Mouse (Mus musculus) bone marrow, adult 2 months (tissue): ENCODE data around the gene Ms4a8a.

Source experiments
- CTCF ChIP-seq: fragments of 200-500 bp; IDR thresholded peaks from 2 replicates; pipeline ENCODE4 v1.5.1; 2011; ENCODE audit warnings: low read length, control low read depth; ENCODE audit not compliant: control insufficient read depth, insufficient read depth
- POLR2A ChIP-seq: fragments of 200-500 bp; IDR thresholded peaks from 2 replicates; pipeline ENCODE4 v1.6.1; 2011; ENCODE audit warnings: low read depth, mild to moderate bottlenecking, control low read depth, low read length, borderline replicate concordance; ENCODE audit not compliant: control insufficient read depth

- TF ChIP-seq CTCF, result no peak
- no peak for TF ChIP-seq POLR2A
These were observed 32.9 kb downstream of the Ms4a8a start for GRCm38 (mm10) chr19:11048009-11048408.
